Mouse (Mus musculus) activated CD4-positive, CD25-positive, alpha-beta regulatory T cell, adult 4 months (primary cell): ENCODE measurements around the gene Dhps. TPM values are rescaled to one million over a fixed set of nuclear protein-coding genes. Genes with fewer than 3 reads are reported as not detected.
"Not testable (repeated sequence)": the region's sequence is repeated elsewhere in the genome, so short reads cannot be mapped to it uniquely, and the experiment has no call there.

Source experiments
- ATAC-seq: one replicate; pipeline ENCODE4 v1.8.0; 2017
- polyA plus RNA-seq, 2 experiments: library from polyadenylated mRNA; unstranded; fragments of 100-300 nt; shearing (Covaris generic); gene quantifications; one replicate each; pipeline ENCODE4 v1.2.1; 2017

The Dhps gene
- polyA plus RNA-seq, 2 experiments from 2014 or later = 28.3 to 29.8 TPM

DNA sequence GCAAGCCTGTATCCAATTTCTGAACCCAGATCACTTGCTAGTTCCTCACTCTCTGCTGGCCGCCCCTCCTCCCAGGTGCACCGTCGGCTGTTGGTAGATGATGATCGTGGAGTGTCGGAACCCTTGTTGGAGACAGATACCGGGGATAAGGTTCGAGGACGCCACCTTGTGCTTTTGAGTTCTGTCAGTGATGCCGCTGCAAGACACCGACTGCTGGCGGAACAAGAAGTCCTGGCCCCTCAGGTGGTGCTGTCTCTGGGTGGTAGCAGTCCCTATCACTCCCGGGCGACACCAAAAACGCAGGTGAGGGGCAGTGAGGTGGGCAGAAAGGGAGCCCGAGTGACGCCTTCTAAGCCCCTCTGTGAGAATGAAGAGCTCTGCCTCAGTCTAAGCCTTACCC, 24.6 kb downstream of the Dhps start:
- ATAC-seq = no peak

DNA sequence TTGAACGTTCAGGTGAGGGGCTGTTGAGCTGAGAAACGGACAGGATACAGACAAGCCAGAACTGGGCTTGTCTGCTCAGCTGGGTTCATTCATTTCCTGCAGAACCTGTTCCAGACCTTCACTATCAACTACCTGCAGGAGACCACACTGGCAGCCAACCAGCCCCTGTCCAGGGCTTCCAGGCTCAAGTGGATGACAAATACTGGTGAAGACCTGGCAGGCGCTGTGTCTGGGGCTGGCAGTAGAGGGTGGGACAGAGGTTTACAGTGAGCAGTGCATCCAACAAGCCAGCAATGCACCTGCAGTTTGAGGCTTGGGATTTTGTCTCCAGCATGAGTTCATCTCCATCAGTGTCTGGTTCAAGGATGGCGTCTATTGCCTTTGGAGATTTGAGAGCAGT, 25.3 kb downstream of the Dhps start:
- ATAC-seq = no peak

DNA sequence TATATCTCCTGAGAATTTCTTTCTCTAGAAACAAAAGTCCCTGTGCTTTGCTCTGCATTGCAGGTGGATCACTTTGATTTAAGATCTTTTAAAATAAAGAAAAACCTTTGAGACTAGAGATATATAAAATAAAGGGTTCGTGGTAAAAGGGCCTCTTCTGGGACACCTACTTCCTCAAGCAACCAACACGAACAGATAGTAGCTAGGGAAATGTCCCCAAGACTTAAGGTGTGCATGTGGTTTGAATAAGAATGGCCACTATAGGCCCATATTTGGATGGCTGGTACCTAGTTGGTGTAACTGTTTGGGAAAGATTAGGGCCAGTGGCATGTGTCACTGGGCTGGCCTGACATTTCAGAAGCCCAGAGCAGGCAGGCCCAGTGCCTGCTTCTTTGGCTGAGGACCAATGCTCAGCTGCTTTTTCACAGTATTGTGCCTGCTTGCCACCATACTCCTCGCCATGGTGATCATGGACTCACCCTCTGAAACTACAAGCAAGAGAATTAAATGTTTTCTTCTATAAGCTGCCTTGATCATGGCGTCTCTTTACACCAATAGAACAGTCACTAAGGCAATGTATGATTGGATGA, 28.6 kb downstream of the Dhps start:
- ATAC-seq = no peak

DNA sequence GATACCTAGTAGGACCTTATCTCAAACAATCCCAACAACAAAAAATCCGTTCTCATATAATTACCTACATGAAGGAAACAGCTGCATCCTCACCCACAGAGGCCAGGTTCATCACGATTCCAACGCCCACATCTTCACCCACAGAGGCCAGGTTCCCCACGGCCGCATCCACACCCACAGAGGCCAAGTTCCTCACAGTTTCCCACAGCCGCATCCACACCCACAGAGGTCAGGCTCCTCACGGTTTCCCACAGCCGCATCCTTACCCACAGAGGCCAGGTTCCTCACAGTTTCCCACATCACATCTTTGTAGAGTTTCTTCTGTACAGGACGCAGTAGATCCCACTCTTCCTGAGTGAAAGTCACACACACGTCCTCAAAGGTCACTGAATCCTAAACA, 41.7 kb downstream of the Dhps start:
- no peak for ATAC-seq

DNA sequence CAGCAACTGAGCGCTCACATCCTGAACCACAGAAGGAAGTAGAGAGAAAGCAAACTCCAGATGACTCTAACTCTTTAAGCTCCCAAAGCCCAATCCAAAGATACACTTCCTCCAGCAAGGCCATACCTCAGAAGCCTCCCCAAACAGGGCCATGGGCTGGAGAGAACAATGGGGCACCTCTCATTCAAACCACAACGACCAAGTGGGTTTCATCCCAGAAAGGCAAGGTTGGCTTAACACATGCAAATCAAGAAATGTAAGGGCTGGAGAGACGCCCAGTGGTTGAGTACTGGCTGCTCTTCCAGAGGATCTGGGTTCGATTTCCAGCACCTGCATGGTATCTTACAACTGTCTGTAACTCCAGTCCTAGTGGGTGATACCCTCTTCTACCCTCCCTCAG, 43.9 kb downstream of the Dhps start:
- no peak for ATAC-seq

DNA sequence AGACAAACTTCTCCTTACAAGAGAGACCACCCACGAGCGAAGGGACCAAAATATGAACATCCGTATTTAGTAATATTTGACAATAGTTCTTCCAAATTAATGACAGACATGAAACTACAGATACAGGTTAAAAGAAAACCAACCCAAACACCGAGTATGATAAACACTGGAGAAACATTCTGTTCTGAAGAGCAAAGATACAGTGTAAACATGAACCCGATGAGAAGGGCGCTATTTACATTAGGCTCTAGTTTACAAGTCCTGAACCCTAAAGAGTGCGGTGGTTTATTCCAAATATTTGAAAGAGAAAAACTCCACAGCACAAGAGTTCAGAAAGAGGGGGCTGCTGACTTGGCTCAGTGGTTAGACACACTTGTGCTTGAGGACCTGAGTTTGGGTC, 45.4 kb downstream of the Dhps start:
- ATAC-seq = no peak

DNA sequence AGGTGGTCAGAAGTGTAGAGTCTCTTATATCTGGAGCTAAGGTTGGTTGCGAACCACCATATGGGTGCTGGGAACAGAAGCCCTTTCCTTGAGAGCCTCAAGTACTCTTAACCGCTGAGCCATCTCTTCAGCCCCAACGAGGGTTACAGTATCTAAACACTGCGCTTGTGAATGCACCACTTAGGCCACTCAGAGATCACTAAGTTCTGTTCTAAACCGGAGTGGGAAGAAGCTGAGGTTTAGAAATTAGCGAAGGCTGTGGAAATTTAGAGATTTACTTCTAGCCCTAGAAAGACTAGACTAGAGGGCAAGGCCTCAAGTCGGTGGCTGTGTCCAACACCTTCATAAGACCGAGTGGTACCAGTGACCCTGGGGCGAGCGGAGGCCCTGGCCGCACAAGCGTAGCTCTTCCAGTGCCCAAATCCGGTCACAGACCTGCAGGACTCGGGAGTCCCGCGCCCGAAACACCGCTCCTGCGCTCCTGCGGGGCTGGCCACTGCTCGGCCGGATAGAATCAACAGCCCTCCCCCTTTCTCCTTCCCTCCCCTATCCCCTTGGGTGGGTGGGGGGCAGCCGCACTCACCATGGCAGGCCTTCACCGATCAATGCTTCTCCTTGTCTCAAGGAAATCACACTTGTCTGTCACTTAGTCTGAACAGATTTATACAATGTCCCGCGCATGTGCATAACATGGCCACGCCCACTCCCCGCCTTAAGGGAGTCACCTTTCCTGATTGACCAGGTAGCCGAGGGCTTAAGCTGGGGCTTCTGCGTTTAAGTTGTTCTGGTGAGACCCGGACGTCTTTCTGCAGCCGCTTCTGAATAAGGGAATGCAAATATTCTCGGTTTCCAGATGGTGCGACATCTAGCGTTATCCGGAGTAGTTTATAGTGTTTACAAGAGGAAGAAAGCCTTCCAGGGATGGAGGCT, 47.8 kb downstream of the Dhps start:
- no peak for ATAC-seq

DNA sequence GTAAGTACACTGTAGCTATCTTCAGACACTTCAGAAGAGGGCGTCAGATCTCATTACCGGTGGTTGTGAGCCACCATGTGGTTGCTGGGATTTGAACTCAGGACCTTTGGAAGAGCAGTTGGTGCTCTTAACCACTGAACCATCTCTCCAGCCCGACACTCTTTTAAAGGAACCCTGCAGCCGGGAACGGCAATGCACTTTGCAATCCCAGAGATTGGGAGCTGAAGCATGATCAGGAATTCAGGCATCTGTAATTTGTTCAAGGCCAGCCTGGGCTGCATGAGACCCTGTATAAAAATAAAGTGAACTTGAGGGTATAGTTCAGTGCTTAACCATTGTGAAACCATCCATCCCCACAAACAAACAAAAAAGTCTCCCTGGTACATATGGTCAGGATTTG, 48.7 kb downstream of the Dhps start:
- not testable (repeated sequence) for ATAC-seq

DNA sequence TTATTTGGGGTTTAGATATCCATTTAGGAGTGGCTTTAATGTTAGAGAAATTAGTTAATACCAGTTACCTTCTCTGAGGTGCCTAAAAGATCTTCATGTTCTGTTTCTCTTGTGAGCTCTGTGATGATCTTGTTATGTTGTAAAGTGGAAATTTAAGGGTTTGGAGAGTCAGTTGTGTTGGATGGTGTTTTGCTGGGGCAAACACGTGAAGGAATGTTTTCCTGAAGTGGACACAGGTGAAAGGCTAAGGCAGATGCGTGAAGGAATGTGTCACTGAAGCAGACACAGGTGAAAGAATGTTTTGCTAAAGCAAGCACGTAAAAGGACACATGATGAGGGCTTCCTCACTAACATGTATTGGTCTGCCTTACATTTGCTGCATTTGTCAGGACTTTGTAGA, 51.4 kb downstream of the Dhps start, which contains the start of gene Zfp791:
TSS of gene Zfp791 (minus strand) at position 101 of the 400 bp plus-strand sequence.
- no peak for ATAC-seq

DNA sequence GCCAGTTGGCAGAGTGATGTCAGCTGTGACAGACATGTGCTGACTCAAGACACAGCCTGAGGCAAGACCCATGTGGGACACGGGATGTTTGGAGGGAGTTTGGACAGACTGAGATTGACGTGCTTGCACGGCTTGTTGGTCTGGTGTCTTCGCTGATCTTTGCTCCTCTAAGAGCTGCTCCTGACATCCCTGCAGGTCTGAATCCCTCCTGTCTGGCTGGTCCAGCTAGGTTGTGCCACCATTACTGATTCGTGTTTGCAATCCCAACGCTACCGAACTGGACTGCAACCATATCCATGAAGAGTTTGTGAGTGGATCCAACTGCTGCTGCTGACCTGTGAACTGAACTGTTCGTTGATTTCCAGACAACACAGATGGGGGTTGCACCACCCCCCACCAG, 52.1 kb downstream of the Dhps start:
- no peak for ATAC-seq

Other genes with a start within 250 kb of the Dhps start
- 1 to 10 TPM; 4.2 to 4.5 TPM for gene Dand5, start 248.9 kb upstream of the Dhps start, polyA plus RNA-seq
- 10 to 100 TPM; 18.5 to 21.5 TPM for gene Gadd45gip1, start 240.2 kb upstream of the Dhps start, polyA plus RNA-seq
- gene Rad23a, start 231.1 kb upstream of the Dhps start, polyA plus RNA-seq = 100 to 1,000 TPM; 125 to 131 TPM
- 100 to 1,000 TPM; 269 to 303 TPM for gene Calr, start 224.8 kb upstream of the Dhps start, polyA plus RNA-seq
- gene Farsa, start 214.8 kb upstream of the Dhps start, polyA plus RNA-seq = 10 to 100 TPM; 45.8 to 58.4 TPM
- gene Syce2, start 199.6 kb upstream of the Dhps start, polyA plus RNA-seq = 10 to 100 TPM in 1 of 2 experiments, 1 to 10 TPM in 1; 8.2 to 15.0 TPM
- gene Gcdh, start 177.8 kb upstream of the Dhps start, polyA plus RNA-seq = 10 to 100 TPM; 11.3 to 15.1 TPM
- gene Klf1, start 169.8 kb upstream of the Dhps start, polyA plus RNA-seq = 1 to 10 TPM in 1 of 2 experiments, not detected in 1; 1.1 TPM
- 10 to 100 TPM; 15.1 to 18.1 TPM for gene Dnase2a, start 163.2 kb upstream of the Dhps start, polyA plus RNA-seq
- gene Mast1, start 134.4 kb upstream of the Dhps start, polyA plus RNA-seq = 1 to 10 TPM in 1 of 2 experiments, under 1 TPM in 1; 0.64 to 1.0 TPM
- not detected for gene Rtbdn, start 124.8 kb upstream of the Dhps start, polyA plus RNA-seq
- gene Gm49661, start 102.3 kb upstream of the Dhps start, polyA plus RNA-seq = not detected
- gene Prdx2, start 102.2 kb upstream of the Dhps start, polyA plus RNA-seq = 100 to 1,000 TPM; 246 to 312 TPM
- 10 to 100 TPM; 68.9 to 91.0 TPM for gene Rnaseh2a, start 102.0 kb upstream of the Dhps start, polyA plus RNA-seq
- 10 to 100 TPM; 28.9 to 30.5 TPM for gene Junb, start 93.0 kb upstream of the Dhps start, polyA plus RNA-seq
- gene Hook2, start 81.2 kb upstream of the Dhps start, polyA plus RNA-seq = 1 to 10 TPM; 2.6 to 3.0 TPM
- not detected for gene Best2, start 57.2 kb upstream of the Dhps start, polyA plus RNA-seq
- 10 to 100 TPM; 55.6 to 98.1 TPM for gene Asna1, start 46.5 kb upstream of the Dhps start, polyA plus RNA-seq
- gene Trir, start 44.9 kb upstream of the Dhps start, polyA plus RNA-seq = 10 to 100 TPM; 26.8 to 30.5 TPM
- 10 to 100 TPM in 1 of 2 experiments, 1 to 10 TPM in 1; 9.2 to 19.4 TPM for gene Tnpo2, start 34.8 kb upstream of the Dhps start, polyA plus RNA-seq
- gene Fbxw9, start 11.7 kb upstream of the Dhps start, polyA plus RNA-seq = 1 to 10 TPM; 2.8 to 3.1 TPM
- not detected for gene Gm5741, start 3.8 kb upstream of the Dhps start, polyA plus RNA-seq
- gene Wdr83os, start 9.0 kb downstream of the Dhps start, polyA plus RNA-seq = 100 to 1,000 TPM; 132 to 134 TPM
- 10 to 100 TPM; 33.1 to 46.7 TPM for gene Wdr83, start 9.5 kb downstream of the Dhps start, polyA plus RNA-seq
- 10 to 100 TPM; 64.8 to 82.0 TPM for gene Man2b1, start 11.5 kb downstream of the Dhps start, polyA plus RNA-seq
- not detected for gene Zfp791, start 51.3 kb downstream of the Dhps start, polyA plus RNA-seq
- under 1 TPM in 1 of 2 experiments, not detected in 1; 0.20 TPM for gene Cks1brt, start 80.2 kb downstream of the Dhps start, polyA plus RNA-seq
- gene Olfr371, start 154.2 kb downstream of the Dhps start, polyA plus RNA-seq = not detected
- 10 to 100 TPM; 46.3 to 53.2 TPM for gene Orc6, start 227.9 kb downstream of the Dhps start, polyA plus RNA-seq
- 100 to 1,000 TPM; 101 to 109 TPM for gene Vps35, start 228.0 kb downstream of the Dhps start, polyA plus RNA-seq